Mouse (Mus musculus): ENCODE measurements around the gene Ccl6. TPM values are rescaled to one million over a fixed set of nuclear protein-coding genes. Genes with fewer than 3 reads are reported as not detected.

Gene Ccl6
- polyA plus RNA-seq, 1 experiment from 2014 or later = 3.9 TPM

DNA sequence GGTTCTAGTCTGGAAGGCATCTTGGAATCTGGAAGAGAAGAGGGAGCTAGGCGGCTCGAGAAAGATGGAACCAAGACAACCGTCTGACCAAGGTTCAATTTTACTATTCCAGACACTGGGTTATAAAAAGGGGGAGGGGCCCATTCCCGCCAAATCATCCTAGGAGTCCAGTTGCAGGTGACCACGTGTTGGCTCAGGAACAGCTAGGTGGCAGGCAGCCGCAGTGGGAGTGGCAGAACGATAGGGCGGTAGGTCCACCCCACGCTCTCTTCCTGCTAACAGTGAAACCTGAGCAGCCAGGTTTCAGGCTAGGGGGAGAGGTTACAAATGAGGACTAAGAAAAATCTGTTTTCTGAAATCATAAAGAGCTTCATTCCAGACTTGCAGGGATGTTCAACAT is 20.1 kb downstream of the Ccl6 start:
- WGBS = 44% methylated on average over 9 of the region's 9 CpGs
- ATAC-seq (replicated peaks; ENCODE audit: low FRiP score, low TSS enrichment, low read depth) (no peak), DNase-seq (ENCODE audit: low spot score) (no peak)
- Histone ChIP-seq H3K9me3 (ENCODE audit: control insufficient read depth, low read length) (no peaks in the 10 kb centered on the region), H3K4me1 (replicated peaks; ENCODE audit: control insufficient read depth, insufficient read depth, low read length) (no peaks in the 10 kb centered on the region), H3K4me3 (ENCODE audit: low read depth, low read length) (no peak overlapping the region), H3K9ac (ENCODE audit: low read length) (no peak overlapping the region), H3K27ac (ENCODE audit: low read depth) (no peak overlapping the region), H3K36me3 (ENCODE audit: control insufficient read depth, insufficient read depth, low read length) (no peaks in the 10 kb centered on the region), H3K27me3 (replicated peaks; ENCODE audit: control insufficient read depth, insufficient read depth, low read length) (no peaks in the 10 kb centered on the region), H3K4me2 (ENCODE audit: low read length) (no peak overlapping the region)

DNA sequence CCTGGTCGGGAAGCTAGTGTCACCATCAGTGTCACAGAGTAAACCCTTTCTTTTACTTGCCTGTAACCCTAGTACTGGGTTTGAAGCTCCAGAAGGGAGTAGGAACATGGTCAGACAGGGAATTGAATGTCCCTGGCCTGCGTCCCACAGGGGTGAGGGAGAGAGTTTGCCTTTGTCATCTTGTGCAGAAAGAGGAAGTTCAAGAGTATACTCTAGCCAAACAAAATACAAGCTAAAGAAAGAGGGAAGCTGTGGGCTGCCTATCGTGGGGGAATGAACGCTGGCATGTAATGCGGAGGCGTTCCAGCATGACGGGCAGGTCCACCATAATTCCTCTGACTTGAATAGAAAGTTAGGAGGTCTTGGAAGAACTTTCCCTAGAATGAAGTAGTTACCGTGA is 20.7 kb downstream of the Ccl6 start:
- Histone ChIP-seq H3K9ac (ENCODE audit: low read length) (no peak overlapping the region), H3K27ac (ENCODE audit: low read depth) (no peak overlapping the region), H3K9me3 (ENCODE audit: control insufficient read depth, low read length) (no peaks in the 10 kb centered on the region), H3K27me3 (replicated peaks; ENCODE audit: control insufficient read depth, insufficient read depth, low read length) (no peaks in the 10 kb centered on the region), H3K4me1 (replicated peaks; ENCODE audit: control insufficient read depth, insufficient read depth, low read length) (no peaks in the 10 kb centered on the region), H3K36me3 (ENCODE audit: control insufficient read depth, insufficient read depth, low read length) (no peaks in the 10 kb centered on the region), H3K4me2 (ENCODE audit: low read length) (no peak overlapping the region), H3K4me3 (ENCODE audit: low read depth, low read length) (no peak overlapping the region)
- WGBS = 88% methylated on average over 8 of the region's 8 CpGs
- ATAC-seq (replicated peaks; ENCODE audit: low FRiP score, low TSS enrichment, low read depth) (no peak), DNase-seq (ENCODE audit: low spot score) (no peak)

- Histone ChIP-seq H3K27ac (ENCODE audit: low read depth) (no peak overlapping the region), H3K36me3 (ENCODE audit: control insufficient read depth, insufficient read depth, low read length) (no peaks in the 10 kb centered on the region), H3K4me3 (ENCODE audit: low read depth, low read length) (no peak overlapping the region), H3K27me3 (replicated peaks; ENCODE audit: control insufficient read depth, insufficient read depth, low read length) (no peaks in the 10 kb centered on the region), H3K9me3 (ENCODE audit: control insufficient read depth, low read length) (no peaks in the 10 kb centered on the region), H3K4me2 (ENCODE audit: low read length) (no peak overlapping the region), H3K9ac (ENCODE audit: low read length) (no peak overlapping the region), H3K4me1 (replicated peaks; ENCODE audit: control insufficient read depth, insufficient read depth, low read length) (no peaks in the 10 kb centered on the region)
- no peak for DNase-seq (ENCODE audit: low spot score)
- ATAC-seq (replicated peaks; ENCODE audit: low FRiP score, low TSS enrichment, low read depth) = no peak
- WGBS = 76% methylated on average over 2 of the region's 2 CpGs
These were observed 22.7 kb downstream of the Ccl6 start for GRCm38 (mm10) chr11:83570189-83570588.

GRCm38 (mm10) chr11:83569249-83569648 is 23.6 kb downstream of the Ccl6 start:
- Histone ChIP-seq H3K27ac (ENCODE audit: low read depth) (no peak overlapping the region), H3K9ac (ENCODE audit: low read length) (no peak overlapping the region), H3K9me3 (ENCODE audit: control insufficient read depth, low read length) (no peaks in the 10 kb centered on the region), H3K27me3 (replicated peaks; ENCODE audit: control insufficient read depth, insufficient read depth, low read length) (no peaks in the 10 kb centered on the region), H3K36me3 (ENCODE audit: control insufficient read depth, insufficient read depth, low read length) (no peaks in the 10 kb centered on the region), H3K4me1 (replicated peaks; ENCODE audit: control insufficient read depth, insufficient read depth, low read length) (no peaks in the 10 kb centered on the region), H3K4me2 (ENCODE audit: low read length) (no peak overlapping the region), H3K4me3 (ENCODE audit: low read depth, low read length) (no peak overlapping the region)
- ATAC-seq (replicated peaks; ENCODE audit: low FRiP score, low TSS enrichment, low read depth) (no peak), DNase-seq (ENCODE audit: low spot score) (no peak)
- 91% methylated on average over 7 of the region's 7 CpGs for WGBS

DNA sequence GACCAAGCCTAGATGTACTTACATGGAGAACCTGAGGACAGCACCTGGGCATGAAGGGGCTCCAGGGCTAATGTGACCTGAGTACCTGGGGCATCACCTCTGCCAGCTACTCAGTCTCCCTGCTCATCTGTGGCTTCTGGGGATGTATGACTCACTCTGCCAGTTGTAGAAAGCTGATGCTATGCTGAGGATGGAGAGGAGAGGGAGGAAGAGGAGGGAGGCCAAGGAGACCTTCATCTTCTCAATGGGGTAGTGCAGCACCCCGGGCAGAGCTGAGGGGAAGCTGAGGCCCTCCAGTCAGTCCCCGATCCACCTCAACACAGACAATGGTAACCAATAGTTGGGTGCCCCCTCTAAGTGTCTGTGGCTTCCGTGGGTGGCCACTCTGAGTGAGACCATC is 24.1 kb downstream of the Ccl6 start:
- Histone ChIP-seq H3K4me3 (ENCODE audit: low read depth, low read length) (no peak overlapping the region), H3K27ac (ENCODE audit: low read depth) (no peak overlapping the region), H3K9me3 (ENCODE audit: control insufficient read depth, low read length) (no peaks in the 10 kb centered on the region), H3K4me2 (ENCODE audit: low read length) (no peak overlapping the region), H3K36me3 (ENCODE audit: control insufficient read depth, insufficient read depth, low read length) (no peaks in the 10 kb centered on the region), H3K27me3 (replicated peaks; ENCODE audit: control insufficient read depth, insufficient read depth, low read length) (no peaks in the 10 kb centered on the region), H3K9ac (ENCODE audit: low read length) (no peak overlapping the region), H3K4me1 (replicated peaks; ENCODE audit: control insufficient read depth, insufficient read depth, low read length) (no peaks in the 10 kb centered on the region)
- DNase-seq (ENCODE audit: low spot score) (no peak), ATAC-seq (replicated peaks; ENCODE audit: low FRiP score, low TSS enrichment, low read depth) (no peak)
- WGBS = 84% methylated on average over 3 of the region's 3 CpGs

DNA sequence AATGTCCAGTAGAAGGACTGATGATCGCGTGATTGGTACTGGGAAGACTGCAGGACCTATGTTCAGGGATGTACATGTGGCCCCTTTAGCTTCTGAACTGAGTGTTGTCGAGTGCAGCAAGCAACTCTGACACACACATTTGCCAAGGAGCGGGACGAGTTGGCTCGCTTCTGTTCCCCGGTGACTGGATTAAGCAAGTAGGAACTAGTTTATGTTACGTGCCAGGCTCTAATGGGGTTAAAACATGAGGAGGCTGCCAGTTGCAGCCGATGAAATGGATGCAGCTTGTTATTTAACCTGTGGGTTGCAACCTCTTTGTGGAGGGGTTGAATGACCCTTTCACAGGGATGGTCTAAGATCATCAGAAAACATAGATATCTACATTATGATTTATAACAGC is 24.8 kb downstream of the Ccl6 start:
- H3K4me1 ChIP-seq (replicated peaks; ENCODE audit: control insufficient read depth, insufficient read depth, low read length) = no peaks in the 10 kb centered on the region
- ATAC-seq (replicated peaks; ENCODE audit: low FRiP score, low TSS enrichment, low read depth) = no peak
- no peak overlapping the region for H3K9ac ChIP-seq (ENCODE audit: low read length)
- no peaks in the 10 kb centered on the region for H3K9me3 ChIP-seq (ENCODE audit: control insufficient read depth, low read length)
- no peak overlapping the region for H3K4me2 ChIP-seq (ENCODE audit: low read length)
- H3K27me3 ChIP-seq (replicated peaks; ENCODE audit: control insufficient read depth, insufficient read depth, low read length) = no peaks in the 10 kb centered on the region
- no peak overlapping the region for H3K27ac ChIP-seq (ENCODE audit: low read depth)
- WGBS = 91% methylated on average over 9 of the region's 9 CpGs
- no peak for DNase-seq (ENCODE audit: low spot score)
- no peaks in the 10 kb centered on the region for H3K36me3 ChIP-seq (ENCODE audit: control insufficient read depth, insufficient read depth, low read length)
- H3K4me3 ChIP-seq (ENCODE audit: low read depth, low read length) = no peak overlapping the region

DNA sequence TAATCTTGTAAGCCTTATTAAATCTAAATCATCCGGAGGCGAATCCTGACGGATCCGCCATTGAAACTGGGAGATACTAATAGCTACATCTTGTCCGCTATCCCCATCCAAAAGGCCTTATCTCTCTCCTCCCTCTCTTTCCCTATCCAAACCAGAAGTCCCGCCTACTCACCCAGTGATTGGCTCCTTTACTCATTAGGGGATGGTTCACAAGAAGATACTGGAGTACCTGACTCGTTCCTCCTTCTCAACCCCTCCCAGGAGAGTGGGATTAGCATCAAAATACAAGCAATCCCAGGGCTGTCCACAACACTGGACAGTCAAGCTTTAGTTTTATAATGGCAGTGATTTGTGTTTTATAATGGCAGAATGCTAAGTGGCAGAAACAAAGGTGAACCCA is 25.6 kb downstream of the Ccl6 start:
- ATAC-seq (replicated peaks; ENCODE audit: low FRiP score, low TSS enrichment, low read depth) (no peak), DNase-seq (ENCODE audit: low spot score) (no peak)
- WGBS = 72% methylated on average over 7 of the region's 7 CpGs

GRCm38 (mm10) chr11:83566617-83567016 is 26.3 kb downstream of the Ccl6 start:
- ATAC-seq (replicated peaks; ENCODE audit: low FRiP score, low TSS enrichment, low read depth) (no peak), DNase-seq (ENCODE audit: low spot score) (no peak)
- Histone ChIP-seq H3K36me3 (ENCODE audit: control insufficient read depth, insufficient read depth, low read length) (no peaks in the 10 kb centered on the region), H3K27ac (ENCODE audit: low read depth) (no peak overlapping the region), H3K4me1 (replicated peaks; ENCODE audit: control insufficient read depth, insufficient read depth, low read length) (no peaks in the 10 kb centered on the region), H3K9me3 (ENCODE audit: control insufficient read depth, low read length) (no peaks in the 10 kb centered on the region), H3K27me3 (replicated peaks; ENCODE audit: control insufficient read depth, insufficient read depth, low read length) (no peaks in the 10 kb centered on the region), H3K4me3 (ENCODE audit: low read depth, low read length) (no peak overlapping the region), H3K4me2 (ENCODE audit: low read length) (no peak overlapping the region), H3K9ac (ENCODE audit: low read length) (no peak overlapping the region)

More for the DNA sequence above, 25.6 kb downstream of the Ccl6 start:
- no peak overlapping the region for H3K4me2 ChIP-seq (ENCODE audit: low read length)
- H3K9ac ChIP-seq (ENCODE audit: low read length) = no peak overlapping the region
- H3K27ac ChIP-seq (ENCODE audit: low read depth) = no peak overlapping the region
- no peaks in the 10 kb centered on the region for H3K27me3 ChIP-seq (replicated peaks; ENCODE audit: control insufficient read depth, insufficient read depth, low read length)
- H3K36me3 ChIP-seq (ENCODE audit: control insufficient read depth, insufficient read depth, low read length) = no peaks in the 10 kb centered on the region
- H3K9me3 ChIP-seq (ENCODE audit: control insufficient read depth, low read length) = no peaks in the 10 kb centered on the region
- H3K4me3 ChIP-seq (ENCODE audit: low read depth, low read length) = no peak overlapping the region
- no peaks in the 10 kb centered on the region for H3K4me1 ChIP-seq (replicated peaks; ENCODE audit: control insufficient read depth, insufficient read depth, low read length)

DNA sequence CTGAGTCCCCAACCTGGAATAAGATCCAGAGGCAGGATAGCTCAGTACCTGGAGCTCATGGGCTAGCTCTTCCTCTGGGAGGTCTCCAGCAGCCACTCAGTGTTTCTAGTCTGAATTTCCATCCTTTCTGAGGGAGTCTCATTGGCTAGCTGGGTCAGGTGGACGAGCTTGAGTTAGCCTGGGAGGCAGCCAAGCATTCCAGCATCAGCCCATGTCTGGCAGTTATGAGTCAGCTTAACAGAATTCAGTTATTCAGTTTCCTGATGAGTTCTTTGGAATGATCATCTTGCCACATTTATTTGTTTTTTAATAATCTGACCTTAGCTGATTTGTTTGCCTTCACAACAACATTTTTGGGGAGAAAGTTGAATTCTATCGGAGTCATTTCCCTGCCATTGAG is 29.1 kb downstream of the Ccl6 start:
- H3K36me3 ChIP-seq (ENCODE audit: control insufficient read depth, insufficient read depth, low read length) = no peaks in the 10 kb centered on the region
- no peaks in the 10 kb centered on the region for H3K4me1 ChIP-seq (replicated peaks; ENCODE audit: control insufficient read depth, insufficient read depth, low read length)
- 61% methylated on average over 2 of the region's 2 CpGs for WGBS
- H3K9me3 ChIP-seq (ENCODE audit: control insufficient read depth, low read length) = no peaks in the 10 kb centered on the region
- no peak overlapping the region for H3K4me3 ChIP-seq (ENCODE audit: low read depth, low read length)
- DNase-seq (ENCODE audit: low spot score) (no peak), ATAC-seq (replicated peaks; ENCODE audit: low FRiP score, low TSS enrichment, low read depth) (no peak)
- H3K27me3 ChIP-seq (replicated peaks; ENCODE audit: control insufficient read depth, insufficient read depth, low read length) = no peaks in the 10 kb centered on the region
- H3K27ac ChIP-seq (ENCODE audit: low read depth) = no peak overlapping the region
- H3K9ac ChIP-seq (ENCODE audit: low read length) = no peak overlapping the region
- no peak overlapping the region for H3K4me2 ChIP-seq (ENCODE audit: low read length)

Measured in intestine, embryonic 14.5 days (tissue).